Mouse (Mus musculus) CH12.LX (cell line): Measurements from ENCODE around the gene Npnt. TPM values are rescaled to one million over a fixed set of nuclear protein-coding genes. Genes with fewer than 3 reads are reported as not detected.

ENCODE experiments used
- polyA plus RNA-seq: library from polyadenylated mRNA; unstranded; fragments of >175 nt; gene quantifications from 2 replicates; pipeline ENCODE4 v1.2.1, GENCODE M21; 2012; ENCODE audit warnings: low read depth; ENCODE audit not compliant: insufficient read length
- total RNA-seq, 2 experiments: library from RNA; depleted of rRNA; stranded (reverse); fragments of 300-350 nt in 1 of 2; fragments of >200 nt in 1 of 2; gene quantifications; 2 replicates each; pipeline ENCODE4 v1.2.3; 2012 to 2014

Npnt gene
- total and polyA plus RNA-seq, 3 experiments: 0.08 to 1.0 (median 0.20) TPM

Other genes starting within 250 kb of the Npnt start
- gene Ints12, start 141.5 kb upstream of the Npnt start, total RNA-seq (2012; rRNA removed): 21.5 and 23.8 TPM in 2 replicates
- 36.2 and 36.9 TPM in 2 replicates for gene Ints12, start 141.5 kb upstream of the Npnt start, total RNA-seq (2014; rRNA removed)
- gene Ints12, start 141.5 kb upstream of the Npnt start, polyA plus RNA-seq: 37.2 and 37.9 TPM in 2 replicates
- gene Gstcd, start 141.7 kb upstream of the Npnt start, total RNA-seq (2012; rRNA removed): 33.3 and 33.6 TPM in 2 replicates
- 67.2 and 72.5 TPM in 2 replicates for gene Gstcd, start 141.7 kb upstream of the Npnt start, total RNA-seq (2014; rRNA removed)
- gene Gstcd, start 141.7 kb upstream of the Npnt start, polyA plus RNA-seq: 44.6 and 45.1 TPM in 2 replicates